Mouse (Mus musculus): ENCODE measurements around the gene Zfp597. TPM values are rescaled to one million over a fixed set of nuclear protein-coding genes. Genes with fewer than 3 reads are reported as not detected.

Gene Zfp597
- polyA plus RNA-seq (2012; rRNA removed), result 11.4 and 11.7 TPM in 2 replicates

DNA sequence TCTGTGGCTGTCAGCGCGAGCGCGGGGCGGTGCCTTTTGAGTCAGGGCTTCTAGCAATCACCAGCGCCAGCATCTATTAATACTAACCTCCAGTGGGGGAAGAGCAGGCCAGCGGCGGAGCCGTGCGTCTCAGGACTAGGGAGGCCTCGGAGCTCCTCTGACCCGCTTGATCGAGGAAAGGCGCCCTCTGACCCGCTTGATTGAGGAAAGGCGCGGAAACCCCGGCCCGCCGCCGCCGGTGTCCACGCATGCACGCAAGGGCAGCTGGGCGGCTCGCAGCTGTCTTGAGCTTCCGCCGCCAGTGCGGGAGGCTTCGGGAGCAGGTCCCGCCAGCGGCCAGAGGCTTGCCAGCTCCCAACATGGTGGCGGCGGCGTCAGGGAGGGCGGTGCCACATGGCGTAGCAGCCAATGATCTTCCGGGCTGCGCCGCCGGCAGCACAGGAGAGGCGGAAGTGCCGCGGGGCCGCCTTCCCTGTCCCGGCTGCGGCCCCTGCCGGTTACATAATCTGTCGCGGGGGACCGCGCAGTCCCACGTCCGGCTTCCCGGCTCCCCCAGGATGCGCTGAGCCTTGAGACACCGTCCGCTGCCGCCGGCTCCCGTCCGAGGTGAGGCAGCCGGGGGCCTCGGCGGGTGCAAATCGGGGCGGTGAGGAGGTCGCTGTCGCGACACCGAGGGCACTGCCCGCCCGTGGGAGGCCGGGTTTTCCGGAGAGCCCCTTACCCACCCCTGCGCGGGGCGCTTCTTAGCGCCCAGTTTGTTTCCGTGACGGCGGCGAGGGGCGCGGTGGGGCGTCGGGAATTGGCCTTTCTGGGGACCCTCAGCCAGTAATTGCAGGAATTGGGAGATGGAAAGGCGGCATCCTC lies at the start of gene Zfp597, which contains the start of gene Gm20695:
Zfp597 (minus strand) TSS at position 361 of the 864 bp plus-strand sequence.
Gm20695 (plus strand) TSS at position 448 of the 864 bp plus-strand sequence.
- peak within 1 kb of the TSS; percentile 99 for H3K27ac ChIP-seq (ENCODE audit: insufficient read depth, low read length)
- TF ChIP-seq CTCF (IDR thresholded peaks at IDR 0.05; ENCODE audit: extremely low read depth, insufficient read depth, low read length) (no peak), POLR2A (IDR thresholded peaks at IDR 0.05; ENCODE audit: extremely low read depth, insufficient read depth, low read length) (0 out of 2 replicates have a peak, but pooled peaks have one; percentile 52)
- peak within 1 kb of the TSS; percentile 85 for H3K4me3 ChIP-seq (ENCODE audit: insufficient read depth, low read length)
- peaks cover 5% of the 10 kb centered on the region for H3K4me1 ChIP-seq (ENCODE audit: control insufficient read depth, insufficient read depth, low read length)

DNA sequence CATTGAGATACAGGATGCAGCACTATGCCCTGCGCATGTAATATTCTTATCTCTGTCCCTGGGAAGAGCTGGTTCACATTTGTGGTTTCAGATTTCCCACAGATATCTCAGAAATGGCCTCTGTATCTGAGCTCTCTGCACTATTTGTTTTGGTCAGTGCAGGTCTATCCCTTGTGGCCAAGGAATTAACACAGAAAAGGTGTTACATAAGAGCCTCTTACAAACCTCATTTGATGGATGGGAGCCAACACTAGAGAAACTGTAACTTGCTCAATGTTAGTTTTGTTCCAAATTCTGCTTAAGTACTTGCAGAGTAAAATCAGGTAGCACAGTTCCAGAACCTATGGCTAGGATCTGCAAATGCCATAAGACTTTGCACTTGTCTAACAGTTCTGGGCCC lies 49.7 kb upstream of the Zfp597 start:
- Histone ChIP-seq H3K4me1 (ENCODE audit: control insufficient read depth, insufficient read depth, low read length) (no peaks in the 10 kb centered on the region), H3K4me3 (ENCODE audit: insufficient read depth, low read length) (no peak overlapping the region), H3K27ac (ENCODE audit: insufficient read depth, low read length) (no peak overlapping the region)
- TF ChIP-seq POLR2A (IDR thresholded peaks at IDR 0.05; ENCODE audit: extremely low read depth, insufficient read depth, low read length) (no peak), CTCF (IDR thresholded peaks at IDR 0.05; ENCODE audit: extremely low read depth, insufficient read depth, low read length) (no peak)

DNA sequence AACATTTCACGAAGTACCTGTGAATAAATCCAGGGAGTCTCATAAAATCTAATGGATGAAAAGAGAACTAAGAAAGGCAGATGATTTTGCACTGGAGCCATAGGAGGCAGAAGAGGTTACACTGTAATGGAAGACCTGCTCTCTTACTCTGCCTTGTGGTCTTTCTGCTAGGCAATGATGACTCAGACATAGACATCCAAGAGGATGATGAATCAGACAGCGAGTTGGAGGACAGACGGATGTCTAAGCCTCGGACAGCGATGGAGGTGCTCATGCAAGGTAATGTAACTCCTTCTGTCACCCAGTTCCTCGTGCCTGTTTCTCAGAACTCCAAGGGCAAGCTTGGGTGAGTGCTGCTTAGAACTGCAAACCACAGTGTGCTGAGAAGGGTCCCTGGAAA lies 49.2 kb upstream of the Zfp597 start:
- H3K27ac ChIP-seq (ENCODE audit: insufficient read depth, low read length), result no peak overlapping the region
- H3K4me3 ChIP-seq (ENCODE audit: insufficient read depth, low read length), result no peak overlapping the region
- no peak for TF ChIP-seq CTCF (IDR thresholded peaks at IDR 0.05; ENCODE audit: extremely low read depth, insufficient read depth, low read length)
- no peak for TF ChIP-seq POLR2A (IDR thresholded peaks at IDR 0.05; ENCODE audit: extremely low read depth, insufficient read depth, low read length)
- H3K4me1 ChIP-seq (ENCODE audit: control insufficient read depth, insufficient read depth, low read length), result no peaks in the 10 kb centered on the region

DNA sequence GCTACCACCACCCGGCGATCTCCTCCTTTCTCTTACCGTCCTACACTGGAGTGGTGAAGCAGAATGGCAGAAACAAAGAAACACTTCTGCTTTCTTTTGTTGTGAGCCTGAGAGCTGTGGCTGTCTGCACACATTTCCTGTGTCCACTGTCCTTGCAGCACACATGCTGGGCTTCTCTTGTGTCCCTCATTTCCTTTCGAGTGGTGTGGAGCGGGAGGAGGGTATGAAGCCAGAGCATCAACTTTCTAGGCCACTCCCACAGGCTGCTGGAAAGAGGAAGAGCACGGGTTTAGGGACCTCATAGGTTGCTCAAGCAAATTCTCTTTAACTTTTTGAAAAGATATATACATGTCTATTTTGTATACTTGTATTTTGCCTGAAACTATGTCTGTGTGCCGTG lies 44.8 kb upstream of the Zfp597 start:
- Histone ChIP-seq H3K27ac (ENCODE audit: insufficient read depth, low read length) (no peak overlapping the region), H3K4me3 (ENCODE audit: insufficient read depth, low read length) (no peak overlapping the region), H3K4me1 (ENCODE audit: control insufficient read depth, insufficient read depth, low read length) (no peaks in the 10 kb centered on the region)
- no peak for TF ChIP-seq CTCF (IDR thresholded peaks at IDR 0.05; ENCODE audit: extremely low read depth, insufficient read depth, low read length)
- no peak for TF ChIP-seq POLR2A (IDR thresholded peaks at IDR 0.05; ENCODE audit: extremely low read depth, insufficient read depth, low read length)

DNA sequence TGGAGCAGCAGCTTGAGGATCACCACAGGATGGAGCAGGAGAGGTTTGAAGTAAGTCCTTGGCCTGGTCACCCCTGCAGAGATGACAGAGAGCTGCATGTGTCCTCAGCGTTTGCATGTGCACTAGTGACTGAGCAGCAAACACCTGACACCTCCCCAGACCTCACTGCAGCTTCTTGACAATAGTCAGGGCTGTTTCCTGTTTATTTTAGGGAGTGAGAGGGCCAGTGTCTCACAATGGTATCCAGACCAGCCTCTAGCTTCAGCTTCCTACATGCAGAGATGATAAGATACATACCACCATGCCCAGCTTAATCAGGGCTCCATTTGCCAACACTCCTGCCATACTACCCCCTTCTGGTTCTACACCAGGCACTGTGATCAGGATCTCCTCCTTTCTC lies 44.2 kb upstream of the Zfp597 start:
- TF ChIP-seq CTCF (IDR thresholded peaks at IDR 0.05; ENCODE audit: extremely low read depth, insufficient read depth, low read length), result no peak
- TF ChIP-seq POLR2A (IDR thresholded peaks at IDR 0.05; ENCODE audit: extremely low read depth, insufficient read depth, low read length), result no peak
- Histone ChIP-seq H3K4me3 (ENCODE audit: insufficient read depth, low read length) (no peak overlapping the region), H3K27ac (ENCODE audit: insufficient read depth, low read length) (no peak overlapping the region), H3K4me1 (ENCODE audit: control insufficient read depth, insufficient read depth, low read length) (no peaks in the 10 kb centered on the region)

DNA sequence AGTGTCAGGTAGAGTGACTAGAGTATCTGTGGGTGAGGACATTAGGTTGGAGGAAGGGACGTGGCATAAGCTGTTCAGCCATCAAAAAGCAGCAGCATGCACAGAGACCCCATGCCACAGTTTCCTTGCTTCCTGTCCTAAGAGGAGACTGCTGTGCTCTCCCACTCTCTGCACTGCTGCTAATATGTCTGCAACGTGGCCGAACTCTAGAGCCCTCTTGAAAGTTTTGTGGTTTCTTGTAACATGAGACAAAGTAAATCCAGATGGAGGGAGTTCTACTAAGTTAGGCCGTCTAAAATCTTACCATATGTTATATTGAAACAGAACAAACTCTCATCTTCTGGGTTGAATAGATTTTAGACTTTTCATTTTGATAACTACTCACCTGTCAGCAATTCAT lies 39.6 kb upstream of the Zfp597 start:
- Histone ChIP-seq H3K4me1 (ENCODE audit: control insufficient read depth, insufficient read depth, low read length) (no peaks in the 10 kb centered on the region), H3K4me3 (ENCODE audit: insufficient read depth, low read length) (no peak overlapping the region), H3K27ac (ENCODE audit: insufficient read depth, low read length) (no peak overlapping the region)
- TF ChIP-seq CTCF (IDR thresholded peaks at IDR 0.05; ENCODE audit: extremely low read depth, insufficient read depth, low read length) (no peak), POLR2A (IDR thresholded peaks at IDR 0.05; ENCODE audit: extremely low read depth, insufficient read depth, low read length) (no peak)

DNA sequence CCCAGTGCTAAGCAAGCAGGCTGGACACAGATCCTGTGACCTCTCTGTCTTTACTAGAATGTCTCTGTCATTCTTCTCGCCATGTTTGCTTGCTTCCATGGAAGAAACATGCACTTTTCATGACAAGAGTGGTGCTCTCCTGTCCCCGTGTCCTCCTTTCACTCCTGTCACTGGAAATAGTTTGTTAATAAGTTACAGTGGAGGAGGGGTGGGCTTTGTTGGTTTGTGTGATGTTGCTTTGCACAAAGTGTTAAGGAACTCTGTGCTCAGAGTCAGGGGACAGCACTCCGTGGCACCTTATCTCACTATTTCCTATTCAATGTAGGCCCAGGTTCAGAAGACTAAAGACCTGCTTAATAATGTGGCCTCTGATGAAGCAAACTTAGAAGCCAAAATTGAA lies 39.2 kb upstream of the Zfp597 start:
- Histone ChIP-seq H3K4me3 (ENCODE audit: insufficient read depth, low read length) (no peak overlapping the region), H3K27ac (ENCODE audit: insufficient read depth, low read length) (no peak overlapping the region), H3K4me1 (ENCODE audit: control insufficient read depth, insufficient read depth, low read length) (no peaks in the 10 kb centered on the region)
- TF ChIP-seq POLR2A (IDR thresholded peaks at IDR 0.05; ENCODE audit: extremely low read depth, insufficient read depth, low read length) (no peak), CTCF (IDR thresholded peaks at IDR 0.05; ENCODE audit: extremely low read depth, insufficient read depth, low read length) (no peak)

DNA sequence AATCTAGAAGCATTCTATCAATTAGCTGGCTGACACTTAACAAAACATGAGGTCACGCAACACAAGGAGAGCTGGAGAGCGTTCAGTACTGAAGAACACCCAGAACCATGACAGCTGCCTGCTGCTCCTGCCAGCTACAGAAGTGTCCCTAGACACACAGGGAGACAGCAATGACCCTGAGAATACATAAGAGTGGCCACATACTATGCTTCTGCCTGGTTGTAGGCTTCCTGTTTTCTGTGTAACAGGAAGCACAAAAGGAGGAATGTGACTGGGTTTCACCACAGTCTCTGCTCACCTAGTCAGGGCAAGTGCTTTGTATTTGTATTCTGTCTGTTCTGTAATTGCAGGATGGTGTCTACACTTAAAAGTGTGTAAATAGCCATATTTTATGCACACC lies 36.4 kb upstream of the Zfp597 start:
- no peak overlapping the region for H3K4me3 ChIP-seq (ENCODE audit: insufficient read depth, low read length)
- H3K27ac ChIP-seq (ENCODE audit: insufficient read depth, low read length), result no peak overlapping the region
- no peaks in the 10 kb centered on the region for H3K4me1 ChIP-seq (ENCODE audit: control insufficient read depth, insufficient read depth, low read length)
- TF ChIP-seq CTCF (IDR thresholded peaks at IDR 0.05; ENCODE audit: extremely low read depth, insufficient read depth, low read length) (no peak), POLR2A (IDR thresholded peaks at IDR 0.05; ENCODE audit: extremely low read depth, insufficient read depth, low read length) (no peak)

DNA sequence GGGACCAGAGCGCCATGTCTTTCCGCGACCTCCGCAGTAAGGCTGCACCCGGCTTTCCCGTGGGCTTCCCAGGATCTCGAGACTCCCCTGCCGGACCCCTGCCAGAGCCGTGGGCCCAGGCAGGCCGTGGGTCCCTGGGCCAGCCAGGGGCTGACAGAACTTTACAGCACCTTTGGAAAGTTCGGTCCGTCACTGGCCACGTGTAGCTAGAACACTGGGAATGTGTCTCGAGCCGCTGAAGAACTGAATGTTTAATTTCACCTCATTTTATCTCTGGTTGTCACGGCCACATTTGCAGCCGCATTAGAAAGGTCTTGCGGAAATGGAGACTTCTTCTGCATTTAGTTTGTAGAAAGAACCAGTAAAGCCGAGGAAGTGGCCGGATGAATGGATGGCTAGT lies 24.8 kb upstream of the Zfp597 start:
- H3K4me3 ChIP-seq (ENCODE audit: insufficient read depth, low read length), result peak overlapping the region; percentile 75
- no peak for TF ChIP-seq POLR2A (IDR thresholded peaks at IDR 0.05; ENCODE audit: extremely low read depth, insufficient read depth, low read length)
- TF ChIP-seq CTCF (IDR thresholded peaks at IDR 0.05; ENCODE audit: extremely low read depth, insufficient read depth, low read length), result no peak
- H3K27ac ChIP-seq (ENCODE audit: insufficient read depth, low read length), result no peak overlapping the region
- no peaks in the 10 kb centered on the region; the same call in 1 of the 2 replicates for H3K4me1 ChIP-seq (ENCODE audit: control insufficient read depth, insufficient read depth, low read length)

All from cortical plate, adult 2 months (tissue).